Mouse (Mus musculus) duodenum, adult 2 months (tissue): ENCODE data around the gene Trim44. TPM values are rescaled to one million over a fixed set of nuclear protein-coding genes. Genes with fewer than 3 reads are reported as not detected.

ENCODE experiments used
- polyA plus RNA-seq: library from polyadenylated mRNA; depleted of rRNA; stranded (reverse); fragments of >200 nt; gene quantifications from 2 replicates; pipeline ENCODE4 v1.2.3, GENCODE M21; 2012; ENCODE audit warnings: low replicate concordance; rRNA removed

The Trim44 gene
- 2.0 and 3.0 TPM in 2 replicates for polyA plus RNA-seq

GRCm38 (mm10) chr2:102407363-102408184, at the start of gene Trim44:
Gene Trim44, minus strand, starts transcription at chr2:102407828.

GRCm38 (mm10) chr2:102451671-102452549, 44.3 kb upstream of the Trim44 start, which contains the start of gene Fjx1:
Gene Fjx1, minus strand, starts transcription at chr2:102452499.

Other genes with a start within 250 kb of the Trim44 start
- gene Ldlrad3, start 221.4 kb downstream of the Trim44 start, polyA plus RNA-seq: 0.63 and 1.5 TPM in 2 replicates
- gene Fjx1, start 44.7 kb upstream of the Trim44 start, polyA plus RNA-seq: 0.62 and 1.2 TPM in 2 replicates
- 2.4 and 3.4 TPM in 2 replicates for gene Pamr1, start 142.2 kb upstream of the Trim44 start, polyA plus RNA-seq